Mouse (Mus musculus): ENCODE measurements around the gene Rtl6. TPM values are rescaled to one million over a fixed set of nuclear protein-coding genes. Genes with fewer than 3 reads are reported as not detected.

Rtl6 gene
- polyA plus RNA-seq, 1 experiment from 2014 or later = 48.8 TPM

- Histone ChIP-seq H3K4me1 (peaks cover 5% of the 10 kb centered on the region; the same call in 1 of the 2 replicates), H3K4me3 (replicated peaks) (no peak overlapping the region), H3K9me3 (no peaks in the 10 kb centered on the region), H3K36me3 (replicated peaks) (no peaks in the 10 kb centered on the region), H3K9ac (no peak overlapping the region), H3K27ac (no peak overlapping the region), H3K27me3 (no peaks in the 10 kb centered on the region), H3K4me2 (no peak overlapping the region)
- WGBS = 83% methylated on average over 1 of the region's 1 CpGs
- no peak for ATAC-seq (ENCODE audit: low FRiP score)
Measured at GRCm38 (mm10) chr15:84578607-84579006, 21.0 kb upstream of the Rtl6 start.

- Histone ChIP-seq H3K4me2 (no peak overlapping the region), H3K9ac (no peak overlapping the region), H3K27ac (0 out of 2 replicates have a peak overlapping the region, but pooled peaks have one; percentile 25), H3K27me3 (no peaks in the 10 kb centered on the region), H3K4me3 (replicated peaks) (no peak overlapping the region), H3K36me3 (replicated peaks) (no peaks in the 10 kb centered on the region), H3K4me1 (peaks cover 5% of the 10 kb centered on the region; the same call in 1 of the 2 replicates), H3K9me3 (no peaks in the 10 kb centered on the region)
- 66% methylated on average over 4 of the region's 4 CpGs for WGBS
- no peak for ATAC-seq (ENCODE audit: low FRiP score)
Measured at GRCm38 (mm10) chr15:84577019-84577418, 19.4 kb upstream of the Rtl6 start.

- no peak overlapping the region for H3K27ac ChIP-seq
- H3K36me3 ChIP-seq (replicated peaks) = no peaks in the 10 kb centered on the region
- H3K4me1 ChIP-seq = no peaks in the 10 kb centered on the region
- H3K4me3 ChIP-seq (replicated peaks) = no peak overlapping the region
- 61% methylated on average over 17 of the region's 17 CpGs for WGBS
- no peaks in the 10 kb centered on the region for H3K9me3 ChIP-seq
- H3K9ac ChIP-seq = no peak overlapping the region
- no peaks in the 10 kb centered on the region for H3K27me3 ChIP-seq
- H3K4me2 ChIP-seq = no peak overlapping the region
- ATAC-seq (ENCODE audit: low FRiP score) = no peak
Measured at GRCm38 (mm10) chr15:84566568-84567110, 9.0 kb upstream of the Rtl6 start.

- WGBS = 79% methylated on average over 2 of the region's 2 CpGs
- Histone ChIP-seq H3K9me3 (peaks cover 4% of the 10 kb centered on the region; the same call in 1 of the 2 replicates), H3K4me2 (no peak overlapping the region), H3K27ac (no peak overlapping the region), H3K9ac (no peak overlapping the region), H3K27me3 (peaks cover 20% of the 10 kb centered on the region), H3K4me3 (replicated peaks) (no peak overlapping the region), H3K36me3 (replicated peaks) (peaks cover 4% of the 10 kb centered on the region), H3K4me1 (peaks cover 10% of the 10 kb centered on the region)
- ATAC-seq (ENCODE audit: low FRiP score) = no peak
Measured at GRCm38 (mm10) chr15:84561501-84561900, 3.9 kb upstream of the Rtl6 start.

GRCm38 (mm10) chr15:84556674-84557073, 949 bp downstream of the Rtl6 start:
- Histone ChIP-seq H3K27ac (peak overlapping the region; percentile 92), H3K9ac (peak overlapping the region; percentile 82; the same call in 1 of the 2 replicates), H3K27me3 (peaks cover 20% of the 10 kb centered on the region)

GRCm38 (mm10) chr15:84551065-84551464, 6.6 kb downstream of the Rtl6 start:
- H3K4me2 ChIP-seq = no peak overlapping the region
- no peak overlapping the region for H3K4me3 ChIP-seq (replicated peaks)
- H3K9ac ChIP-seq = no peak overlapping the region
- WGBS = 87% methylated on average over 4 of the region's 4 CpGs
- no peaks in the 10 kb centered on the region for H3K27me3 ChIP-seq
- ATAC-seq (ENCODE audit: low FRiP score) = no peak
- H3K27ac ChIP-seq = no peak overlapping the region
- H3K36me3 ChIP-seq (replicated peaks) = peaks cover 33% of the 10 kb centered on the region
- H3K4me1 ChIP-seq = peaks cover 25% of the 10 kb centered on the region
- H3K9me3 ChIP-seq = no peaks in the 10 kb centered on the region

More at GRCm38 (mm10) chr15:84556674-84557073, 949 bp downstream of the Rtl6 start:
- Histone ChIP-seq H3K4me3 (replicated peaks) (peak overlapping the region; percentile 69), H3K9me3 (peaks cover 7% of the 10 kb centered on the region; the same call in 1 of the 2 replicates), H3K4me1 (peaks cover 39% of the 10 kb centered on the region), H3K36me3 (replicated peaks) (peaks cover 41% of the 10 kb centered on the region), H3K4me2 (peak overlapping the region; percentile 87)
- peak; percentile 5; the same call in 1 of the 2 replicates for ATAC-seq (ENCODE audit: low FRiP score)
- 96% methylated on average over 17 of the region's 17 CpGs for WGBS

GRCm38 (mm10) chr15:84549291-84549797, 8.3 kb downstream of the Rtl6 start:
- no peak for ATAC-seq (ENCODE audit: low FRiP score)
- Histone ChIP-seq H3K27me3 (no peaks in the 10 kb centered on the region), H3K4me2 (no peak overlapping the region), H3K36me3 (replicated peaks) (peaks cover 16% of the 10 kb centered on the region), H3K27ac (no peak overlapping the region), H3K4me3 (replicated peaks) (no peak overlapping the region), H3K4me1 (peaks cover 9% of the 10 kb centered on the region), H3K9ac (no peak overlapping the region), H3K9me3 (no peaks in the 10 kb centered on the region)
- 86% methylated on average over 6 of the region's 6 CpGs for WGBS

GRCm38 (mm10) chr15:84546028-84546427, 11.6 kb downstream of the Rtl6 start:
- Histone ChIP-seq H3K27me3 (peaks cover 2% of the 10 kb centered on the region; the same call in 1 of the 2 replicates), H3K9me3 (no peaks in the 10 kb centered on the region), H3K27ac (no peak overlapping the region), H3K4me2 (no peak overlapping the region), H3K36me3 (replicated peaks) (no peaks in the 10 kb centered on the region), H3K4me3 (replicated peaks) (no peak overlapping the region), H3K4me1 (no peaks in the 10 kb centered on the region), H3K9ac (no peak overlapping the region)
- ATAC-seq (ENCODE audit: low FRiP score) = no peak
- WGBS = 97% methylated on average over 3 of the region's 3 CpGs

- no peak overlapping the region for H3K4me3 ChIP-seq (replicated peaks)
- no peak overlapping the region for H3K4me2 ChIP-seq
- H3K4me1 ChIP-seq = no peaks in the 10 kb centered on the region
- H3K27me3 ChIP-seq = peaks cover 3% of the 10 kb centered on the region; the same call in 1 of the 2 replicates
- H3K9me3 ChIP-seq = no peaks in the 10 kb centered on the region
- WGBS = 69% methylated on average over 5 of the region's 5 CpGs
- H3K27ac ChIP-seq = no peak overlapping the region
- ATAC-seq (ENCODE audit: low FRiP score) = no peak
- no peaks in the 10 kb centered on the region for H3K36me3 ChIP-seq (replicated peaks)
- H3K9ac ChIP-seq = no peak overlapping the region
Measured at GRCm38 (mm10) chr15:84541175-84541574, 16.4 kb downstream of the Rtl6 start.

GRCm38 (mm10) chr15:84538974-84539588, 18.5 kb downstream of the Rtl6 start:
- no peak for ATAC-seq (ENCODE audit: low FRiP score)

GRCm38 (mm10) chr15:84537117-84537516, 20.5 kb downstream of the Rtl6 start:
- Histone ChIP-seq H3K36me3 (replicated peaks) (no peaks in the 10 kb centered on the region), H3K4me3 (replicated peaks) (no peak overlapping the region), H3K9ac (no peak overlapping the region), H3K27me3 (peaks cover 18% of the 10 kb centered on the region; the same call in 1 of the 2 replicates), H3K9me3 (no peaks in the 10 kb centered on the region), H3K4me2 (no peak overlapping the region), H3K4me1 (peaks cover 5% of the 10 kb centered on the region), H3K27ac (no peak overlapping the region)
- ATAC-seq (ENCODE audit: low FRiP score) = no peak
- 95% methylated on average over 10 of the region's 10 CpGs for whole genome bisulfite sequencing

More at GRCm38 (mm10) chr15:84538974-84539588, 18.5 kb downstream of the Rtl6 start:
- H3K4me1 ChIP-seq = no peaks in the 10 kb centered on the region
- H3K27me3 ChIP-seq = peaks cover 6% of the 10 kb centered on the region; the same call in 1 of the 2 replicates
- H3K4me2 ChIP-seq = no peak overlapping the region
- no peak overlapping the region for H3K4me3 ChIP-seq (replicated peaks)
- no peak overlapping the region for H3K27ac ChIP-seq
- no peak overlapping the region for H3K9ac ChIP-seq
- H3K9me3 ChIP-seq = no peaks in the 10 kb centered on the region
- 83% methylated on average over 15 of the region's 15 CpGs for WGBS
- H3K36me3 ChIP-seq (replicated peaks) = no peaks in the 10 kb centered on the region

GRCm38 (mm10) chr15:84536611-84537010, 21.0 kb downstream of the Rtl6 start:
- no peak for ATAC-seq (ENCODE audit: low FRiP score)
- whole genome bisulfite sequencing = 92% methylated on average over 9 of the region's 9 CpGs
- no peak overlapping the region for H3K9ac ChIP-seq
- H3K27ac ChIP-seq = no peak overlapping the region
- peaks cover 18% of the 10 kb centered on the region; the same call in 1 of the 2 replicates for H3K27me3 ChIP-seq
- no peak overlapping the region for H3K4me2 ChIP-seq
- H3K9me3 ChIP-seq = no peaks in the 10 kb centered on the region
- H3K36me3 ChIP-seq (replicated peaks) = no peaks in the 10 kb centered on the region
- H3K4me3 ChIP-seq (replicated peaks) = no peak overlapping the region
- H3K4me1 ChIP-seq = peaks cover 9% of the 10 kb centered on the region
